Mouse (Mus musculus) layer of hippocampus, adult 2 months (tissue): ENCODE data around the gene Txndc2. TPM values are rescaled to one million over a fixed set of nuclear protein-coding genes. Genes with fewer than 3 reads are reported as not detected.

ENCODE experiments used
- DNase-seq, 2 experiments: peaks; one replicate each; pipeline ENCODE4 v3.0.0; 2022; ENCODE audit warnings: low spot score in 2 of 2
- H3K27ac ChIP-seq: fragments of 200-600 bp; 2 replicates; pipeline ENCODE4 v1.8.1; 2022
- H3K4me3 ChIP-seq: fragments of 200-600 bp; 2 replicates; pipeline ENCODE4 v1.8.1; 2022; ENCODE audit warnings: mild to moderate bottlenecking
- CTCF ChIP-seq: fragments of 200-600 bp; conservative IDR thresholded peaks from 2 replicates; pipeline ENCODE4 v1.8.1; 2022; ENCODE audit warnings: antibody characterized with exemption, mild to moderate bottlenecking, moderate library complexity
- long read RNA-seq, 2 experiments: library from polyadenylated mRNA; stranded (forward); transcript quantifications; one replicate each; pipeline ENCODE4 v2.0.0; 2021; ENCODE audit warnings: borderline mapping rate in 2 of 2
- total RNA-seq, 2 experiments: library from RNA; stranded (reverse); gene quantifications; 2 replicates each; pipeline ENCODE4 v1.2.3; 2021

Txndc2 gene
- not detected for total RNA-seq
- long read RNA-seq, experiment 1 = 0 reads
- long read RNA-seq, experiment 2 = 0 reads

DNA sequence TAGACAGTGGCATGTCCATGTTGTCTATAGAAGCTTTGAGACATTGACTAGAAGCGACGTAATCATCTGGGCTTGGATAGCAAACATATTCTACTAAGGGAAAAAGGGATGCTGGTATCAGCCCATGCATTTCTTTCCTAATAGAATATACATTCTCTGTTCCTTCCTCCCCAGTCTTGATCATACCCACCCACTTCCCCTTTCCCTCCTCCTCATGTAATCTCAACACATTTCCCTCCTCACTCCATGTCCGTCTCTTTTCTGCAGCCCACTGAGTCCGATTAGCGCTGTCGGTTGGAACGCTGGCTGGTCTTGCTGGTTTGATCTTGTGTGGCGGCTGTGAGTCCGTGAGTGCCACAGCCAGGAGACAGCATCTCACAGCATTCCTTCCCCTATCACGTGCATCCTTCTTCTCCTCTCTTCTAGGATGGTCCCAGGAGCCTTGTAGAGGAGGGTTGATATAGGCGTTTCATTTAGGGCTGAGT, at the start of gene Txndc2:
Gene Txndc2 (minus strand): TSS at position 435 of the 485 bp plus-strand sequence.
- no peak for DNase-seq
- Histone ChIP-seq H3K27ac (peak within 1 kb of the TSS; percentile 85), H3K4me3 (no peak within 1 kb of the TSS)
- TF ChIP-seq CTCF = no peak

DNA sequence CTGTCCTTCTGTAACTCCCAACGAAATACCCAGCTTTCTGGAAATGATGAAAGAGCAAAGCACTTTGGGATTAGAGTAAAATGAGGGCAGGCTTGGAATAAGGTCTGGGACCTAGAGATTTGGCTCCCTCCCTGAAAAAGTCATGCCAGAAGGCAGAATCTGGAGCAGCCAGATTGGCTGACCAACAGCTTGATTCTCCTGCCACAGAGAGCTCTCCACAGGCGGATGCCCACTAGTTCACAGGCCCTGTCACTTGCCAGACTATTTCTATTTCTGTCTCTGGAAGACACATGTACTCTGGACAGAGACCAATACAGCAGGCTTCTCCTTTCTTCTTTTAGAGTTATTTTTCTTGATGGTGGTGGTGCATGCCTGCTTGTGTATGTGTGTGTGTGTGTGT, 41.8 kb upstream of the Txndc2 start:
- TF ChIP-seq CTCF = no peak
- DNase-seq = no peak
- H3K27ac ChIP-seq = peak overlapping the region; percentile 5; the same call in 1 of the 2 replicates
- H3K4me3 ChIP-seq = no peak overlapping the region

DNA sequence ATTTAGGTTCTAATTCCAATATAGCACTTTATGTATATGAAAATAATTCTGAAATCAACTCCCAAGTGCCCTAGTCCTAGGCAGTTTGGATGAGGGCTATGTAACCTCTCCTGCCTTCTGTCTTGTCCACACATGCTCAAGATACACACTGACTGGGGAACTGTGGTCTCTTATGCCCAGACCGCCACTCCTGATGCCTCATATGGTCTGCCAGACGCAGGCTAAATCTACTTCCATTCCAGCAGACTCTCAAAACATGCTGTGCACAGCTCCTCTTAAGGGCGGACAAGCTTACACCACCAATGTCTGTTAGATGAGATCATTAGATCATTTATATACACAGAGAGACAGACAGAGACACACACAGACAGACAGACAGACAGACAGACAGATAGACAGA, 41.3 kb upstream of the Txndc2 start:
- TF ChIP-seq CTCF = no peak
- no peak for DNase-seq
- no peak overlapping the region for H3K4me3 ChIP-seq
- H3K27ac ChIP-seq = peak overlapping the region; percentile 5; the same call in 1 of the 2 replicates

DNA sequence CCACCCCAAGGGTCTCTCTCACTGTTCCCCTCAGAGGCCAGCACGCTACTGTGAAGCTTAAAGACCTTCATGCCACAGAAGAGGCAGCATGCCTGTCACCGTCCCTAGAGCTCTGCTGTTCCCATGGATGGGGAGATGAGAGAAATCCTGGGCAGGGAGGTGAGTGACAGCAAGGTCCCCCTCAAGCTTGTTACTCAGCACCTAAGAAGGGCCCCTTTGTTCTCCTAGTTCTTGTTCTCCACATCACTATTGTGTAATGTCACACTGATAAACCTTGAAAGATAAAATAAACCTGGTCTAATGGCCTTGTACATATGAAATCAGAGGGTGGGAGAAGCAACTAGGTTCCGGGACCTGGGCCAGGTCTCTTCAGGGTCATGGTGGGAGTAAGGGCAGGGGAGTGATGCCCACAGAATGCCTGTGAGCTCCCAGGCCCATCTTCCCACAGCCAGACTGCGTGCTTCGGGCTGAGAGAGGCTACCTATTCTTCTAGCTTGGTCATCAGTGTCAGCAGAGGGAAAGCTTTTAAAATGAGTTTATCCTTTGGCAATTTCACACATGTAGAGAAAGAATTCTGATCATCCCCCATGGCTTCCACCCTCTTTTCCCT, 40.2 kb upstream of the Txndc2 start:
- no peak overlapping the region for H3K27ac ChIP-seq
- no peak overlapping the region for H3K4me3 ChIP-seq
- no peak for DNase-seq
- no peak for TF ChIP-seq CTCF

DNA sequence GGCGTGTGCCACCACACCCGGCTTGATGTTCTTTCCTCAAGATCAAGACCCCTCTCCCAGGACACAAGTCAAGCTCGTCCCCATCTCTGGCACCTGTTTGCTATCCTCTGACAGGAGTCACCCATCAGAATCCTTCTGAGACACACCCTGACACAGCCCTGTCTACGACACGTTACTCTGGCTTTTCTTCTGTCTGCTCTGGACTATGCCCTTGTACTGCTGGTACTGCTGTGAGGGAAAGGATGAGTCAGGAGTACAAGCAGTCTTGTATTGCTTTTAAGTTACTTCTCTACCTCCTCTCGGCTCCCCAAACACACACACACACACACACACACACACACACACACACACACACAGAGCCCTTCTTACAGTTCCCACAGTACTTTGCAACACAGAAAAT, 39.5 kb upstream of the Txndc2 start:
- Histone ChIP-seq H3K27ac (no peak overlapping the region), H3K4me3 (no peak overlapping the region)
- TF ChIP-seq CTCF = no peak
- no peak for DNase-seq

DNA sequence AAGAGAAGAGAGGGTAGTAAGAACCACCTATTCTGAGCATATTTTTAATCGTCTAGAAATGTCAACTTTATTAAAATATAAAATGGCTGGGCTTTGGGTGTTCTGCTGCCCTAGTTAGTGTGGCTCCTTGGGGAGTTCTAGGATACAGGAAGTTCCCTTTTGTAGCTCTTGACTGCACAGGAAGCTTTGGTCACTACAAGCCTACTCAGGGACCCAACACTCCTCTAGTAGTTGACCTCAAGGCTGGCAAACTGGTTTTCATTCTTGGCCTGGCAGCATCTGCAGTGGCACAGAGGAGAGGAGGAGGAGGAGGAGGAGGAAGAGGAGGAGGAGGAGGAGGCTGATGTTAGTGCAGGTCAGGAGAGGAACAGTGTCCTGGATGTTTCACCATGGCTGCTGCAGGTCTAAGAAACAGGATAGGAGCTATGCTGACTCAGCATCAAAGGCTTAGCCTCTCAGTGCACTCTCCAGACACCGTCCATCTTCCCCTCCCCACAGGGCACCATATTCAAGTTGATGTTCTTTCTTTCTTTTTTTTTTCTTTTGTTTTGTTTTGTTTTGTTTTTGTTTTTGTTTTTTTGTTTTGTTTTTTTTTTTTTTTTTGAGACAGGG, 38.9 kb upstream of the Txndc2 start:
- Histone ChIP-seq H3K4me3 (no peak overlapping the region), H3K27ac (no peak overlapping the region)
- no peak for TF ChIP-seq CTCF
- DNase-seq = no peak

DNA sequence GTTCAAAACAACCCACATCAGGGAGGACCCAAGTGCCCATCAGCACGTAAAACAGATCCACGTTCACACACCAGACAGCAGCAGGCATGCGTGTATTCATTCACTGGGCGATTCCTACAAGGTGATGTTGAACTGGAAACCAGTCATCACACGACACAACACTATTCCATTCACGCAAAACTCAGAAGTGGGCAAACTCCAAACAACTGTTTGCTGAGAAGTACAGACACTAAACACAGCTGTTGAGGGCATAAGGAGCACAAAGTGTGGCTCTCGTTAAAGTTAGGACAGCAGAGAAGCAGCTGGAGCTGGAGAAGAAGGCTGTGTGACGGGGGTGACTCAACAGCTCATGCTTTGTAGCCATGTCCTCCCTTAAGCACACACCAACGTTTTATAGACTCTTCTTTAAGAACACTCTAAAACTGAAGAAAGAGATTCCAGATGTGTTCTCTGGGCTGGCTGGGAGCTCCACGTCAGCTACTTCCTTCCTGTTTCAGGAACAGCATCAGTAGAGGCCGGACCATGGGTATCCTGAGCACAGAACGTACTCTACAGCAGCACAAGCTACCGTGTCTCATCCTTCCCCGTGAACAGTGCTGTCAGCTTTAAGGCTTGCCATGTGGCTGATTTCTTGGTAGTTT, 38.0 kb upstream of the Txndc2 start:
- H3K4me3 ChIP-seq = no peak overlapping the region
- DNase-seq = no peak
- TF ChIP-seq CTCF = no peak
- H3K27ac ChIP-seq = peak overlapping the region; percentile 2; the same call in 1 of the 2 replicates

DNA sequence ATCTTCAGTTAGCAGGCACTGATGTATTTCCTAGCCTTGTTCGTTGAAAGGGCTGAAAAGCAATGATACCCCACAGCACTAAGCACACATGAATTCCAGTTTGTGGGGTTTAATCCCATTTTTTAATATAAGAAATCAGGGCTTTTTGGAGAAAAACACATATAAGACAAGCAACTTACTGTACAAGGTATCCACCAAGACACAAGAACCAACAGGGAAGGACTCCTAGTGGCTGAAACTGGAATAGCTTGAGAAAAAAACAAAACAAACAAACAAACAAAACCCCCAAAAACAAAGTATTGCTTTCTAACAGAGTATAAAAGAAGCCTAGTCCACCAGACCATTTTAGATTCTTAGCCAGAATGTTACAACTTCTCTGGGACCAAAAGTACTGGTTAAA, 35.8 kb upstream of the Txndc2 start:
- H3K27ac ChIP-seq = no peak overlapping the region
- no peak overlapping the region for H3K4me3 ChIP-seq
- peak; percentile 81 for TF ChIP-seq CTCF
- DNase-seq = no peak

DNA sequence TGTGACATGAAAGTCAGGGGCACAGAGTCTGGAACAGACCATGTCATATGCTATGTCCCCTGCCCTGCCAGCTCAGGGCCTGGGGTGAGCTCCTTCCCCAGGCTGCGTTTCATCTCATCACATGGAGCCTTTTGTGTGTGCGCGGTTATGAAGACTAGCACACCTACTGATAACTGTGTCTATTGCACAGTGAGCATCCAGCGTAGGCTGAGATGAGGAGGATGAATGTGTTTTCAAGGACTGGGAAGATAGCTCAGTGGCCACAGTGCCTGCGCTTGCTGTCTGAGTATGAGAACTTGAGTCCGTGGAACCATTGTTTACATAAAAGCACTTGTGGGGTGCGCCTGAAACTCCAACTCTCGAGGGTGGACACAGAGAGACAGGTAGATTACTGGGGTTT, 34.6 kb upstream of the Txndc2 start:
- DNase-seq = no peak
- Histone ChIP-seq H3K27ac (no peak overlapping the region), H3K4me3 (no peak overlapping the region)
- no peak for TF ChIP-seq CTCF

DNA sequence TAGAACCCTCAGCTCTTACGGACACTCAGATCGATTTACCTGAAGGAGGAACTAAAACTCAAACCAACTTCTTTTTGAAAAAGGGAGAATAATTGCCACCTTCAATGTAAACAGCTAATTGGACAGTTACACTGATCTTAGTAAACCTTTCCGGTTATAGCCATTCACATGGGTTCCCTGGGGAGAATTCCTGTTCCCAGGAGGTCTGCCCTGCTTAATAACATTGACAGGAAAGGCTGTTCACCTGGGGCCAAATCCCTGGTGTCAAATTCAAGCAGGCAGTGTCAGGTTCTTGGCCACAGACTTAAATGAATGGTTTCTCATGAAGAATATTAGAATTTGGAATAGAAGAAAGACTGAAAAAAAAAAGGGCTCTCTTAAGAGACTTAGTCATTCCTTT, 34.0 kb upstream of the Txndc2 start:
- no peak overlapping the region for H3K27ac ChIP-seq
- H3K4me3 ChIP-seq = no peak overlapping the region
- TF ChIP-seq CTCF = no peak
- DNase-seq = no peak

DNA sequence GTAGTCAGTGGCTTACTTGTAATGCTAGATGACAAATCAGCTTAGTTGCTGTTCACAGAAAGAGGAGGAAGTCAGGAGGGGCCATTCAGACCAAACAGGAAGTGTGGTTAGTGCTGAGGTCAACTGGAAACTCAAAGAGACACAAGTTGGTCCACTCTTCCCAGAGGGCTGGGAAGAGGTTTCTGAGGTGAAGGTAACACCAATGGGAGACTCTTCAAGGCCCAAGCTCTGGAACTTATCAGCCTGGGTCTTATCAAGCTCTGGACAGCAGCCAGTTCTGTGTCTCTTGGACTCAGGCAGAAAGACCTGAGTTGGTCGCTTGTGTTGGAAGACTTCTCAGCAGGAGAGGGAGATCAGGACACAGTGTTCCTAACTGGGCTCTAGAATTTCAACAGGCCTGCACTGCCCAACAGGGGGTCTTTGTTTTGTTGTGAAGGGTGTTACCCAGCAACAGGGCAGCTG, 32.8 kb upstream of the Txndc2 start:
- DNase-seq = no peak
- Histone ChIP-seq H3K4me3 (no peak overlapping the region), H3K27ac (no peak overlapping the region)
- no peak for TF ChIP-seq CTCF

DNA sequence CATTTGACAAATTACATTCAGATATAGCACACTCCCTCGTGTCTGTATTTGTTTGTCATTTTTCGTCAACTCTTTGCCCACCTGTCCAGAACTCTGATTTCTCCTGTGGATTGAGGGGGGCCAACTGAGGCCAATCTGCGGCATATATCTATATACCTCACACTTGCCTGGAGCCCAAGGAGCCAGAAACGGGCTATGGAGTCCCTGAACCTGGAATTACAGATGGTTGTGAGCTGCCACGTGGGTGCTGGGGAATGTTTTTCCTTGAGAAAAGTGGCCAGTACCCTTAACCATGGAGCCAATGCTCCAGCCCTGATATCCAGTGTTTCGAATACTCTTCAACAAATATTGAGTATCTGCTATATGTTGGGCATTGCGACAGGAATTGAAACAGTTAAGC, 31.0 kb upstream of the Txndc2 start:
- no peak overlapping the region for H3K4me3 ChIP-seq
- no peak for DNase-seq

DNA sequence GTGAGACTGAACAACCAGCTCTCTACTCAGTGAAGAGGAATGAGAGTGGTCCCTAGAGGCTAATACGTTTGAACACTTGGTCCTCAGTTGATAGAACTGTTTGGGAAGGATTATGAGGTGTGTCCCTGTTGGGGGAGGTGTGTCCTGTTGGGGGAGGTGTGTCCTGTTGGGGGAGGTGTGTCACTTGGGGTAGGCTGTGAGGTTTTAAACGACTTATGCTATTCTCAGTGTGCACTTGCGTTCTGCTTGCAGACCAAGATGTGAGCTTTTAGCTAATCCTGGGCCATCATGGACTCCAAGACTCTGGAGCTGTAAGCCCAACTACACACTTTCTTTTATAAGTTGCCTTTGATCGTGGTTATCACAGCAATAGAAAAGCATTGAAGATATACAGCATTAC, 27.1 kb upstream of the Txndc2 start:
- Histone ChIP-seq H3K27ac (no peak overlapping the region), H3K4me3 (no peak overlapping the region)
- no peak for TF ChIP-seq CTCF
- DNase-seq = no peak

More for the DNA sequence above, 31.0 kb upstream of the Txndc2 start:
- no peak overlapping the region for H3K27ac ChIP-seq
- TF ChIP-seq CTCF = no peak
